Mouse (Mus musculus): ENCODE data around the gene Habp2. TPM values are rescaled to one million over a fixed set of nuclear protein-coding genes. Genes with fewer than 3 reads are reported as not detected.

Gene Habp2
- polyA plus RNA-seq (2015; fragmentation: Nextera tagmentation; extraction: Ambion mirVana), result 0.16 TPM in 1 of 2 replicates, not detected in the other

GRCm38 (mm10) chr19:56286866-56287265 is at the start of gene Habp2:
Gene Habp2, plus strand, starts transcription at chr19:56287137.
- 81% methylated on average over 7 of the region's 7 CpGs for WGBS
- no peak within 1 kb of the TSS for H3K9ac ChIP-seq
- H3K9me3 ChIP-seq, result no peaks in the 10 kb centered on the region
- H3K36me3 ChIP-seq, result no peaks in the 10 kb centered on the region
- peaks cover 9% of the 10 kb centered on the region; the same call in 1 of the 2 replicates for H3K4me1 ChIP-seq (replicated peaks)
- no peak within 1 kb of the TSS for H3K4me3 ChIP-seq
- no peak for ATAC-seq (ENCODE audit: low FRiP score, low read depth)
- H3K27ac ChIP-seq (replicated peaks), result no peak within 1 kb of the TSS
- H3K27me3 ChIP-seq, result no peaks in the 10 kb centered on the region
- no peak within 1 kb of the TSS for H3K4me2 ChIP-seq

- Histone ChIP-seq H3K4me2 (no peak overlapping the region), H3K9me3 (no peaks in the 10 kb centered on the region), H3K36me3 (no peaks in the 10 kb centered on the region), H3K27me3 (no peaks in the 10 kb centered on the region), H3K4me1 (replicated peaks) (peaks cover 6% of the 10 kb centered on the region; the same call in 1 of the 2 replicates), H3K4me3 (no peak overlapping the region), H3K9ac (no peak overlapping the region), H3K27ac (replicated peaks) (no peak overlapping the region)
- ATAC-seq (ENCODE audit: low FRiP score, low read depth), result no peak
- WGBS, result 68% methylated on average over 4 of the region's 4 CpGs
These were observed 48.4 kb upstream of the Habp2 start for GRCm38 (mm10) chr19:56238501-56238900.

GRCm38 (mm10) chr19:56245201-56245600 is 41.7 kb upstream of the Habp2 start:
- no peak overlapping the region for H3K4me2 ChIP-seq
- no peaks in the 10 kb centered on the region for H3K36me3 ChIP-seq
- H3K4me3 ChIP-seq, result no peak overlapping the region
- ATAC-seq (ENCODE audit: low FRiP score, low read depth), result no peak
- H3K27me3 ChIP-seq, result no peaks in the 10 kb centered on the region
- H3K9ac ChIP-seq, result no peak overlapping the region
- H3K4me1 ChIP-seq (replicated peaks), result no peaks in the 10 kb centered on the region
- 82% methylated on average over 5 of the region's 5 CpGs for WGBS
- H3K9me3 ChIP-seq, result no peaks in the 10 kb centered on the region
- H3K27ac ChIP-seq (replicated peaks), result no peak overlapping the region

GRCm38 (mm10) chr19:56252815-56253214 is 34.1 kb upstream of the Habp2 start:
- WGBS, result 84% methylated on average over 4 of the region's 4 CpGs
- Histone ChIP-seq H3K9me3 (no peaks in the 10 kb centered on the region), H3K27me3 (0 out of 2 replicates have a peak, but pooled peaks cover 4% of the 10 kb centered on the region), H3K36me3 (no peaks in the 10 kb centered on the region), H3K9ac (no peak overlapping the region), H3K27ac (replicated peaks) (no peak overlapping the region), H3K4me3 (no peak overlapping the region), H3K4me2 (no peak overlapping the region), H3K4me1 (replicated peaks) (no peaks in the 10 kb centered on the region)
- ATAC-seq (ENCODE audit: low FRiP score, low read depth), result no peak

GRCm38 (mm10) chr19:56253271-56253670 is 33.7 kb upstream of the Habp2 start:
- no peak for ATAC-seq (ENCODE audit: low FRiP score, low read depth)
- H3K27ac ChIP-seq (replicated peaks), result no peak overlapping the region
- WGBS, result 77% methylated on average over 10 of the region's 10 CpGs

GRCm38 (mm10) chr19:56254751-56255150 is 32.2 kb upstream of the Habp2 start:
- H3K27ac ChIP-seq (replicated peaks), result no peak overlapping the region
- no peak for ATAC-seq (ENCODE audit: low FRiP score, low read depth)
- 43% methylated on average over 7 of the region's 7 CpGs for WGBS
- H3K4me1 ChIP-seq (replicated peaks), result no peaks in the 10 kb centered on the region
- no peak overlapping the region for H3K4me2 ChIP-seq
- H3K9me3 ChIP-seq, result no peaks in the 10 kb centered on the region
- 0 out of 2 replicates have a peak, but pooled peaks cover 4% of the 10 kb centered on the region for H3K27me3 ChIP-seq
- H3K4me3 ChIP-seq, result no peak overlapping the region
- no peaks in the 10 kb centered on the region for H3K36me3 ChIP-seq
- no peak overlapping the region for H3K9ac ChIP-seq

More at GRCm38 (mm10) chr19:56253271-56253670, 33.7 kb upstream of the Habp2 start:
- Histone ChIP-seq H3K9ac (no peak overlapping the region), H3K36me3 (no peaks in the 10 kb centered on the region), H3K4me1 (replicated peaks) (no peaks in the 10 kb centered on the region), H3K4me2 (no peak overlapping the region), H3K9me3 (no peaks in the 10 kb centered on the region), H3K27me3 (0 out of 2 replicates have a peak, but pooled peaks cover 4% of the 10 kb centered on the region), H3K4me3 (no peak overlapping the region)

GRCm38 (mm10) chr19:56255506-56255905 is 31.4 kb upstream of the Habp2 start:
- 21% methylated on average over 3 of the region's 3 CpGs for WGBS

GRCm38 (mm10) chr19:56256235-56256634 is 30.7 kb upstream of the Habp2 start:
- Histone ChIP-seq H3K4me3 (no peak overlapping the region), H3K4me2 (no peak overlapping the region), H3K36me3 (no peaks in the 10 kb centered on the region), H3K9ac (no peak overlapping the region), H3K27ac (replicated peaks) (no peak overlapping the region), H3K4me1 (replicated peaks) (no peaks in the 10 kb centered on the region), H3K9me3 (no peaks in the 10 kb centered on the region), H3K27me3 (no peaks in the 10 kb centered on the region)
- 44% methylated on average over 1 of the region's 1 CpGs for WGBS
- no peak for ATAC-seq (ENCODE audit: low FRiP score, low read depth)

More at GRCm38 (mm10) chr19:56255506-56255905, 31.4 kb upstream of the Habp2 start:
- Histone ChIP-seq H3K36me3 (no peaks in the 10 kb centered on the region), H3K4me1 (replicated peaks) (no peaks in the 10 kb centered on the region), H3K9ac (no peak overlapping the region), H3K27ac (replicated peaks) (no peak overlapping the region), H3K27me3 (0 out of 2 replicates have a peak, but pooled peaks cover 4% of the 10 kb centered on the region), H3K9me3 (no peaks in the 10 kb centered on the region), H3K4me3 (no peak overlapping the region), H3K4me2 (no peak overlapping the region)
- no peak for ATAC-seq (ENCODE audit: low FRiP score, low read depth)

- H3K9ac ChIP-seq, result no peak overlapping the region
- H3K4me2 ChIP-seq, result no peak overlapping the region
- ATAC-seq (ENCODE audit: low FRiP score, low read depth), result no peak
- no peaks in the 10 kb centered on the region for H3K9me3 ChIP-seq
- H3K4me1 ChIP-seq (replicated peaks), result no peaks in the 10 kb centered on the region
- H3K27ac ChIP-seq (replicated peaks), result no peak overlapping the region
- no peak overlapping the region for H3K4me3 ChIP-seq
- 73% methylated on average over 1 of the region's 1 CpGs for WGBS
- no peaks in the 10 kb centered on the region for H3K36me3 ChIP-seq
- H3K27me3 ChIP-seq, result no peaks in the 10 kb centered on the region
These were observed 30.2 kb upstream of the Habp2 start for GRCm38 (mm10) chr19:56256741-56257140.

- no peak for ATAC-seq (ENCODE audit: low FRiP score, low read depth)
- H3K27ac ChIP-seq (replicated peaks), result no peak overlapping the region
- no peaks in the 10 kb centered on the region for H3K27me3 ChIP-seq
- H3K4me3 ChIP-seq, result no peak overlapping the region
- H3K9ac ChIP-seq, result no peak overlapping the region
- 79% methylated on average over 14 of the region's 14 CpGs for WGBS
- no peak overlapping the region for H3K4me2 ChIP-seq
- no peaks in the 10 kb centered on the region for H3K4me1 ChIP-seq (replicated peaks)
- H3K36me3 ChIP-seq, result no peaks in the 10 kb centered on the region
- H3K9me3 ChIP-seq, result no peaks in the 10 kb centered on the region
These were observed 23.2 kb upstream of the Habp2 start for GRCm38 (mm10) chr19:56263696-56264095.

GRCm38 (mm10) chr19:56264175-56264574 is 22.8 kb upstream of the Habp2 start:
- Histone ChIP-seq H3K4me3 (no peak overlapping the region), H3K36me3 (no peaks in the 10 kb centered on the region), H3K4me2 (no peak overlapping the region), H3K9ac (no peak overlapping the region), H3K27ac (replicated peaks) (no peak overlapping the region), H3K4me1 (replicated peaks) (no peaks in the 10 kb centered on the region), H3K27me3 (no peaks in the 10 kb centered on the region), H3K9me3 (no peaks in the 10 kb centered on the region)
- no peak for ATAC-seq (ENCODE audit: low FRiP score, low read depth)
- 52% methylated on average over 4 of the region's 4 CpGs for WGBS

GRCm38 (mm10) chr19:56265149-56265548 is 21.8 kb upstream of the Habp2 start:
- 88% methylated on average over 5 of the region's 5 CpGs for WGBS
- ATAC-seq (ENCODE audit: low FRiP score, low read depth), result no peak

GRCm38 (mm10) chr19:56272081-56272480 is 14.9 kb upstream of the Habp2 start:
- no peak overlapping the region for H3K9ac ChIP-seq
- H3K4me3 ChIP-seq, result no peak overlapping the region
- no peak overlapping the region for H3K27ac ChIP-seq (replicated peaks)
- no peaks in the 10 kb centered on the region for H3K27me3 ChIP-seq
- no peak for ATAC-seq (ENCODE audit: low FRiP score, low read depth)
- H3K9me3 ChIP-seq, result no peaks in the 10 kb centered on the region
- no peak overlapping the region for H3K4me2 ChIP-seq
- WGBS, result 82% methylated on average over 8 of the region's 8 CpGs
- no peaks in the 10 kb centered on the region for H3K36me3 ChIP-seq
- H3K4me1 ChIP-seq (replicated peaks), result no peaks in the 10 kb centered on the region

More at GRCm38 (mm10) chr19:56265149-56265548, 21.8 kb upstream of the Habp2 start:
- Histone ChIP-seq H3K9me3 (no peaks in the 10 kb centered on the region), H3K4me1 (replicated peaks) (no peaks in the 10 kb centered on the region), H3K9ac (no peak overlapping the region), H3K4me3 (no peak overlapping the region), H3K27ac (replicated peaks) (no peak overlapping the region), H3K27me3 (no peaks in the 10 kb centered on the region), H3K4me2 (no peak overlapping the region), H3K36me3 (no peaks in the 10 kb centered on the region)

All from hindbrain, embryonic 15.5 days (tissue).